Comparison of ENCODE assay signal across 25 mouse cellular contexts in genomic region chr11:44768346-44768745, GRCm38 (mm10).
A peak's percentile ranks its signal among the peaks of the same experiment; 100 is the strongest.
DNase-seq lines count a peak whose midpoint lies in the region; ATAC-seq and TF ChIP-seq lines count a peak whose summit lies in the region.
"Had no signal": no experiment of that assay in that cellular context is flagged by ENCODE, and none has a peak within 500 bp of the region (broad histone marks: within the 10 kb centered on the region; RNA-seq: fewer than 3 reads in every experiment).

No protein-coding gene starts in this region.

- no peak overlapping the region for H3K4me2 ChIP-seq in heart, embryonic 11.5 days
- no peak overlapping the region for H3K4me2 ChIP-seq in midbrain, embryonic 16.5 days (ENCODE audit: low read length)
- H3K4me2 ChIP-seq in myocyte (ENCODE audit: low read depth) = no peak overlapping the region
- H3K4me2 ChIP-seq: embryonic facial prominence, embryonic 15.5 days; forebrain, embryonic 13.5 days; heart, embryonic 15.5 days; hindbrain, embryonic 12.5 days; limb, embryonic 12.5 days; lung, embryonic 15.5 days had no signal

- H3K4me3 ChIP-seq in heart, embryonic 11.5 days (ENCODE audit: low read depth, low read length) = no peak overlapping the region
- no peak overlapping the region for H3K4me3 ChIP-seq in midbrain, embryonic 16.5 days (ENCODE audit: low read depth, low read length)
- no peak overlapping the region for H3K4me3 ChIP-seq in midbrain, embryonic 10.5 days
- no peak overlapping the region for H3K4me3 ChIP-seq in myocyte
- H3K4me3 ChIP-seq: embryonic facial prominence, embryonic 10.5 days; embryonic facial prominence, embryonic 15.5 days; forebrain, embryonic 13.5 days; heart, embryonic 15.5 days; hindbrain, embryonic 12.5 days; limb, embryonic 12.5 days; lung, embryonic 15.5 days had no signal

- TF ChIP-seq POLR2A in myocyte (IDR thresholded peaks at IDR 0.05; ENCODE audit: insufficient read length, low read depth) = no peak

- H3K4me1 ChIP-seq in heart, embryonic 11.5 days (ENCODE audit: control insufficient read depth, insufficient read depth, low read length) = peaks cover 9% of the 10 kb centered on the region; the same call in 1 of the 2 replicates
- peaks cover 10% of the 10 kb centered on the region; the same call in 1 of the 2 replicates for H3K4me1 ChIP-seq in midbrain, embryonic 16.5 days (ENCODE audit: control insufficient read depth, insufficient read depth, low read length)
- H3K4me1 ChIP-seq in midbrain, embryonic 10.5 days = peaks cover 37% of the 10 kb centered on the region
- H3K4me1 ChIP-seq: embryonic facial prominence, embryonic 15.5 days; lung, embryonic 15.5 days had no signal

- H3ac ChIP-seq in myocyte (ENCODE audit: control insufficient read depth, insufficient read length) = no peak overlapping the region

- H3K9me3 ChIP-seq in heart, embryonic 11.5 days (replicated peaks; ENCODE audit: control insufficient read depth, low read length) = no peaks in the 10 kb centered on the region
- no peaks in the 10 kb centered on the region for H3K9me3 ChIP-seq in midbrain, embryonic 16.5 days (replicated peaks; ENCODE audit: control insufficient read depth, low read length, poor library complexity, severe bottlenecking)
- no peaks in the 10 kb centered on the region for H3K9me3 ChIP-seq in midbrain, embryonic 10.5 days (replicated peaks)
- H3K9me3 ChIP-seq: embryonic facial prominence, embryonic 10.5 days; embryonic facial prominence, embryonic 15.5 days; forebrain, embryonic 13.5 days; heart, embryonic 15.5 days; hindbrain, embryonic 12.5 days; limb, embryonic 12.5 days; lung, embryonic 15.5 days had no signal

- H3K27ac ChIP-seq in heart, embryonic 11.5 days (ENCODE audit: low read depth, low read length) = no peak overlapping the region
- H3K27ac ChIP-seq in midbrain, embryonic 16.5 days (ENCODE audit: low read length) = 0 out of 2 replicates have a peak overlapping the region, but pooled peaks have one; percentile 14
- no peak overlapping the region for H3K27ac ChIP-seq in midbrain, embryonic 10.5 days (replicated peaks)
- H3K27ac ChIP-seq: embryonic facial prominence, embryonic 10.5 days; embryonic facial prominence, embryonic 15.5 days; forebrain, embryonic 13.5 days; heart, embryonic 15.5 days; limb, embryonic 12.5 days; lung, embryonic 15.5 days had no signal

- ATAC-seq in heart, embryonic 11.5 days (replicated peaks; ENCODE audit: insufficient number of reproducible peaks, low FRiP score, low TSS enrichment) = no peak
- no peak for ATAC-seq in midbrain, embryonic 16.5 days
- ATAC-seq: activated CD4-positive, CD25-positive, alpha-beta regulatory T cell, adult 4 months; forebrain, embryonic 13.5 days; inflammation-experienced regulatory T-cells, adult 6 months had no signal

- H3K9ac ChIP-seq in heart, embryonic 11.5 days (ENCODE audit: low read depth, low read length) = no peak overlapping the region
- no peak overlapping the region for H3K9ac ChIP-seq in midbrain, embryonic 16.5 days (ENCODE audit: low read depth, low read length)
- H3K9ac ChIP-seq: embryonic facial prominence, embryonic 15.5 days; forebrain, embryonic 13.5 days; heart, embryonic 15.5 days; hindbrain, embryonic 12.5 days; limb, embryonic 12.5 days; lung, embryonic 15.5 days had no signal

- WGBS in heart, embryonic 11.5 days (ENCODE audit: insufficient replicate concordance) = 68% methylated on average over 5 of the region's 5 CpGs
- WGBS in midbrain, embryonic 16.5 days = 84% methylated on average over 5 of the region's 5 CpGs
- 90% methylated on average over 5 of the region's 5 CpGs for WGBS in midbrain, embryonic 10.5 days

- H3K27me3 ChIP-seq in heart, embryonic 11.5 days (ENCODE audit: control insufficient read depth, insufficient read depth, low read length) = no peaks in the 10 kb centered on the region
- H3K27me3 ChIP-seq in midbrain, embryonic 16.5 days (ENCODE audit: control insufficient read depth, insufficient read depth, low read depth, low read length) = no peaks in the 10 kb centered on the region
- peaks cover 7% of the 10 kb centered on the region for H3K27me3 ChIP-seq in midbrain, embryonic 10.5 days (ENCODE audit: low read depth, poor library complexity, severe bottlenecking)
- H3K27me3 ChIP-seq in myocyte (ENCODE audit: control insufficient read depth, insufficient read depth, insufficient read length) = no peaks in the 10 kb centered on the region
- H3K27me3 ChIP-seq: embryonic facial prominence, embryonic 15.5 days; heart, embryonic 15.5 days; hindbrain, embryonic 12.5 days; limb, embryonic 12.5 days; lung, embryonic 15.5 days had no signal

- DNase-seq in heart, adult 11 months = peak; percentile 65
- no peak for DNase-seq in midbrain, embryonic 10.5 days (ENCODE audit: low spot score)
- DNase-seq in adrenal gland, postnatal 14 days = peak; percentile 49
- no peak for DNase-seq in right cerebral cortex, postnatal 4 days
- DNase-seq: cerebellum, adult 18-20 months; cerebellum, postnatal 25 days; gastrocnemius, postnatal 10 days; kidney, adult 11 months; kidney, postnatal 25 days; right cerebral cortex, postnatal 25 days; spleen, adult 18-20 months; thymus, adult 2 months; thymus, postnatal 36 days had no signal

- no peaks in the 10 kb centered on the region for H3K36me3 ChIP-seq in heart, embryonic 11.5 days (ENCODE audit: control insufficient read depth, insufficient read depth, low read length)
- H3K36me3 ChIP-seq in midbrain, embryonic 16.5 days (ENCODE audit: control insufficient read depth, insufficient read depth, low read length) = no peaks in the 10 kb centered on the region
- no peaks in the 10 kb centered on the region for H3K36me3 ChIP-seq in midbrain, embryonic 10.5 days
- no peaks in the 10 kb centered on the region for H3K36me3 ChIP-seq in myocyte (ENCODE audit: control insufficient read depth, insufficient read depth)
- H3K36me3 ChIP-seq: embryonic facial prominence, embryonic 10.5 days; embryonic facial prominence, embryonic 15.5 days; heart, embryonic 15.5 days; hindbrain, embryonic 12.5 days; lung, embryonic 15.5 days had no signal

- no peaks in the 10 kb centered on the region for H3K79me2 ChIP-seq in myocyte (ENCODE audit: control insufficient read depth, insufficient read depth)

TF ChIP-seq in myocyte, 11 proteins besides CTCF, POLR2A, EP300 and RAD21:
- TF ChIP-seq MYOD1 (IDR thresholded peaks at IDR 0.05; ENCODE audit: control insufficient read depth in 1 of 3, insufficient read length in 2 of 3, low read depth in 2 of 3) (no peak), CEBPB (IDR thresholded peaks at IDR 0.05; ENCODE audit: insufficient read depth, poor library complexity, severe bottlenecking) (peak; percentile 27; the same call in 1 of the 2 replicates), POLR2AphosphoS2 (IDR thresholded peaks at IDR 0.05; ENCODE audit: insufficient read length, low read depth) (no peak)

Comparison
In these comparisons a context has a peak if more than half of its experiments do, and no peak if none do; other contexts are left out.
1. DNase-seq: peak in heart, adult 11 months (single experiment) and adrenal gland, postnatal 14 days (single experiment); none in midbrain, embryonic 10.5 days (single experiment) and right cerebral cortex, postnatal 4 days (single experiment).